Mouse (Mus musculus): ENCODE results near the gene Itga5. TPM values are rescaled to one million over a fixed set of nuclear protein-coding genes. Genes with fewer than 3 reads are reported as not detected.

Gene Itga5
- polyA plus RNA-seq, 1 experiment = 34.3 TPM

DNA sequence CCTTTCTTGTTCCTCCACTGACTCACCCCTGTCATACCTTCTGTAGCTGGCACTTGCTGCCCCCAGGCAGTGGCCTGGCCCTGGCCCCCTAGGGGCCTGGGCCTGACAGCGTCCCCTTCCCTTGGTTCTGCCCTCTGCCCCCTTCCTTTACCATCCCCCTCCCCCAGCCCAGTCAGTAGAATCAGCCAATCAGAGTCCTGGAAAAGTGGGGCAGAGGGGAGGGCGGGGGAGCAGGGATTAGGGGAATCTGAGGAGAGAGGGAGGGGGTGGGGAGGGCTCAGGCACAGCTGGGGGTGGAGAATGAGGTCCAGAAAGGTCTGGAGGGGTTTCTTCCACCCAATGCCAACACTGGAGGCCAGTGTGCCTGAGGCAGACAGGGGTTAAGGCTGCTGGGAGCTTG, 32.4 kb downstream of the Itga5 start:
- Histone ChIP-seq H3K4me1 (ENCODE audit: control insufficient read depth, insufficient read depth, low read length) (no peaks in the 10 kb centered on the region), H3K4me3 (replicated peaks; ENCODE audit: extremely low read depth, low read depth, low read length) (no peak overlapping the region)
- WGBS = 27% methylated on average over 2 of the region's 2 CpGs
- no peak for TF ChIP-seq CTCF (IDR thresholded peaks at IDR 0.05; ENCODE audit: insufficient read depth, low read length)
- TF ChIP-seq POLR2A (IDR thresholded peaks at IDR 0.05; ENCODE audit: borderline replicate concordance, extremely low read depth, low read depth, low read length) = no peak
- no peak for DNase-seq

DNA sequence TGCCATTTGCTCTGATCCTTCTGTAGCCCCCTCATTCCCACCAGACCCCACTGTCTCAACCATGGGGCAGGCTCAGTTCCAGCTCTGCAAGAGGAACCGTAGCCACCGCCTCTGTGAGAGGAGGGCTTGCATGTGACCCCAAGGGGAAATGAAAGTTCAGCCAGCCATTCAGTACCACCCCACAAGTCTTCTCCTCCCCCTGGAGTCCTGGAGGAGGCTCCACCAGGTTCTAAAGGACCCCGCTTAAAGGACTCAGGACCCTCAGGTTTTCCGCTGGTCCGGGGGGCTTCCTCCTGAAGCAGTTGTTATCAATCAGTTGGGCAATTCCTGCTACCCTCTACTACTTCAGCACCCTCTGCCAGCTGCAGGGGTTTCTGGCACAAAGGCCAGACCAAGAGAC, 32.8 kb downstream of the Itga5 start:
- TF ChIP-seq POLR2A (IDR thresholded peaks at IDR 0.05; ENCODE audit: borderline replicate concordance, extremely low read depth, low read depth, low read length) = no peak
- TF ChIP-seq CTCF (IDR thresholded peaks at IDR 0.05; ENCODE audit: insufficient read depth, low read length) = no peak
- Histone ChIP-seq H3K4me3 (replicated peaks; ENCODE audit: extremely low read depth, low read depth, low read length) (no peak overlapping the region), H3K4me1 (ENCODE audit: control insufficient read depth, insufficient read depth, low read length) (no peaks in the 10 kb centered on the region)
- no peak for DNase-seq
- 74% methylated on average over 5 of the region's 5 CpGs for WGBS

DNA sequence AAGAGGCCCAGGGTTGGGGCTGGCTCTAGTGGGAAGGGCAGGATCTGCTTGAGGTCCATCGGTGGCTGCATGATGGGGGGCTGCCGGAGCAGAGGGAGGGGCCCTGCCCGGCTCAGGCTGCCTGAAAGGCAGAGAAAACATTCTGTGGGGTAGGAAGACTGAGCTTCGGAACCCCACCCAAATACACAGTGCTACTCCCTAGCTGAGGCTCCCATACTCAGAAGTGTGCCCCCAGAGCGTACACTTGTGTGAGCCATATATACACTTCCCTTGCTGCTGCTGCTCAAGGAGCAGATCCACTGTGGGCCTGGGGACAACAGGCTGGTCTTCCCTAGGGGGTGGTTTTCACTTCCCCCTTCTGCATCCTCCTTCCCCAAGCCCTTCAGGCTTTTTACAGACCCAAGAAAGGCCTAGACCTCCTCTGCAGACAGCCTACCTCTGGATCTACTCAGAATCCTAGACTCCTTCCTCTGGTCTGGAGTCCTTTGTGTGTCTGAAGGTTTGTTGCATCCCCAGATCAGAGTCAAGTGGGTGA, 33.4 kb downstream of the Itga5 start:
- no peak for TF ChIP-seq POLR2A (IDR thresholded peaks at IDR 0.05; ENCODE audit: borderline replicate concordance, extremely low read depth, low read depth, low read length)
- TF ChIP-seq CTCF (IDR thresholded peaks at IDR 0.05; ENCODE audit: insufficient read depth, low read length) = no peak
- no peaks in the 10 kb centered on the region for H3K4me1 ChIP-seq (ENCODE audit: control insufficient read depth, insufficient read depth, low read length)
- DNase-seq = no peak
- WGBS = 60% methylated on average over 5 of the region's 5 CpGs
- H3K4me3 ChIP-seq (replicated peaks; ENCODE audit: extremely low read depth, low read depth, low read length) = no peak overlapping the region

DNA sequence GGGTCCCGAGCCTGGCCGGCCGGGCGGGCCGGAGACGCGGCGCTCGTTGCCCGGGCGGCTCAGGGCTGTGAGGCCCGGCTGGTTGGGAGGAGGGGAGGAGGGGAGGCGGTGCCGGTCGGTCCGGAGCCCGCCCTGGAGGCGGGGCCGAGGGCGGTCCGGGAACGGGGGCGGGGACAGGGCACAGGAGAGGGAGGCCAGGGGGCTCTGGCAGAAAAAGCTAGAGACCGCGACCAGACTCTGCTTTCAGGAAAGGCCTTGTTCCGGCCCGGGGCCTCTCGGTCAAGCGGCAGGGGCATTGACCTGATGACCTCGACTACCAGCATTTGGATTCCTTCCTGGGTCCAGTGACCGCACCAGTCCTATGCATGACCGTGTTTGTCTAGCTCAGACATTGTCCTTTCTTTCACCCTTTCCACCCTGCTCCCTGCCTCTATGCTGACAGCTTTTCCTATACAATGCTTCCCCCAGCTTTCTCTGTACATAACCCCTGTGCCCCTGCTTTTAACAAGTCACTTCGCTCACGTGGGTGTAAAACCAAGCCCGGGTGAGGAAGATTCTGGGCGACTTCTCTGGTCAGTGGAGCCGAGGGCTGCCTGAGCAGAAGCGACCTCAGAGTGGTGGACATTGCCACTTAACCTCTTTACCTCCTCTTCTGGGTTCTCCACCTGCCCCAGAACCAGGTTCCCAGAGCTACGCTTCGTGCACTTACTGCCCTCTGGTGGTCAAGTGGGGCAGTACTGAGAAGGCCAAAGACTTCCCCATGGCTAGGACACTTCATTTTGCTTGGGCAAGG, 42.9 kb downstream of the Itga5 start:
- peak; percentile 89 for DNase-seq
- no peak for TF ChIP-seq POLR2A (IDR thresholded peaks at IDR 0.05; ENCODE audit: borderline replicate concordance, extremely low read depth, low read depth, low read length)
- TF ChIP-seq CTCF (IDR thresholded peaks at IDR 0.05; ENCODE audit: insufficient read depth, low read length) = peak; percentile 98
- Histone ChIP-seq H3K4me3 (replicated peaks; ENCODE audit: extremely low read depth, low read depth, low read length) (peak overlapping the region; percentile 67), H3K4me1 (ENCODE audit: control insufficient read depth, insufficient read depth, low read length) (peaks cover 4% of the 10 kb centered on the region)
- WGBS = 1% methylated on average over 39 of the region's 40 CpGs

DNA sequence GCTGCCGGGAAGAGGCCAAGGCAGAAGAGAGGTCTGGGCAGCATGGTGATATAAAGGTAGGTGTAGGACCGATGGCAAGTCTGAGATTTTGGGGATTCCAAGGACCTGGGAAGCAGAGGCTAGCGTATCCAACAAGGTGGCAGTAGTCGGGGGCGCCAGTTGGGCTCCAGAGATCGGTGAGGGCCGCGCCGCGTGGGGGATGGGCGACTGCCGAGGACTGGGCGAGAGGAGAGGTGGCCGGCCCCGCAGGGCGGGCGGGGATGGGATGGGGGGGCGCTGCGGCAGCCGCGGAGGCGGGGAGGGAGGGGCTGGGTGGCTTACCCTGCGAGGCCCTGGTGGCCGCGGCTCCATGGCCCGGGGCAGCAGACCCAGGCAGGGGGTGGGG, 43.5 kb downstream of the Itga5 start:
- Histone ChIP-seq H3K4me1 (ENCODE audit: control insufficient read depth, insufficient read depth, low read length) (peaks cover 4% of the 10 kb centered on the region), H3K4me3 (replicated peaks; ENCODE audit: extremely low read depth, low read depth, low read length) (peak overlapping the region; percentile 67)
- DNase-seq = no peak
- 2% methylated on average over 24 of the region's 26 CpGs for WGBS
- no peak for TF ChIP-seq CTCF (IDR thresholded peaks at IDR 0.05; ENCODE audit: insufficient read depth, low read length)
- TF ChIP-seq POLR2A (IDR thresholded peaks at IDR 0.05; ENCODE audit: borderline replicate concordance, extremely low read depth, low read depth, low read length) = no peak

DNA sequence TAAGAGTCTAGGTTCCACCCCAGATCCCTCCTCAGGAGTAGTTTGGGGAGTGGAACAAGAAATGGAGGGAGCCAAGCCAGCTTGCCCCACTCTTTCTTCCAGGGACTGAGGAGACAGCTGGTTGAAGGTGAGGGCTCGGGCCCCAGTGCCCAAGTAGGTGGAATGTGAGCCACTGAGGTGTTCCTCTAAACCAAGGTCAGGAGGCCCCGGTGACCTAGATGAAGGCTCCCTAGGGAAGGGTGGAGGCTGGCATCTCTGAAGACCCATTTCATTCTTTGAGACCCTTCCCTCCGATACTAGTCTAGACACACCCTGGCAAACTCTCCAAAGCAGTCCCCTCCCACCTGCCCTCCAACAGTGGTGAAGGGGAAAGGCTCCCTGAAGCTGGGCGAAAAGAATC, 44.2 kb downstream of the Itga5 start:
- no peak overlapping the region for H3K4me3 ChIP-seq (replicated peaks; ENCODE audit: extremely low read depth, low read depth, low read length)
- peaks cover 4% of the 10 kb centered on the region for H3K4me1 ChIP-seq (ENCODE audit: control insufficient read depth, insufficient read depth, low read length)
- 63% methylated on average over 4 of the region's 4 CpGs for WGBS
- DNase-seq = no peak
- TF ChIP-seq CTCF (IDR thresholded peaks at IDR 0.05; ENCODE audit: insufficient read depth, low read length) (no peak), POLR2A (IDR thresholded peaks at IDR 0.05; ENCODE audit: borderline replicate concordance, extremely low read depth, low read depth, low read length) (no peak)

DNA sequence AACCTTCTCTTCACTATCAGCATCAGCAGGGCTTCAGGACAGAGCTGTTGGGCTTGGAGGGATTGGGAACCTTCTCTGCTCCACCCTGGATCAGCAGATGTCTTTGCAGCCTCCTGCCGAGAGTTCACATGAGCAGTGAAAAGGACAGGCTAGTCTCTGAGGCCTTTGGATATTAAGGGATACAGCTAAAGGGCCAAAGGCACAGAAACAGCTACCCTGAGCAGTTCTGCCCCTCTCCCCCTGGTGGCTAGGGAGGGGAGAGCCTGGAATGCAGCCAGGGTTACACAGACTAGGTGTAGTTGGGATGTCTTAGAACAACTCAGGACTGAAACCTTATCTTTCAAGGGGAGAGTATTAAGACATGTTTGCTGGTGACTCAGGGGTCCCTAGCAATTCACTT, 45.5 kb downstream of the Itga5 start:
- no peak overlapping the region for H3K4me3 ChIP-seq (replicated peaks; ENCODE audit: extremely low read depth, low read depth, low read length)
- no peak for DNase-seq
- TF ChIP-seq CTCF (IDR thresholded peaks at IDR 0.05; ENCODE audit: insufficient read depth, low read length) (peak; percentile 23; the same call in 1 of the 2 replicates), POLR2A (IDR thresholded peaks at IDR 0.05; ENCODE audit: borderline replicate concordance, extremely low read depth, low read depth, low read length) (no peak)
- H3K4me1 ChIP-seq (ENCODE audit: control insufficient read depth, insufficient read depth, low read length) = peaks cover 4% of the 10 kb centered on the region
- WGBS = 77% methylated on average over 1 of the region's 1 CpGs

DNA sequence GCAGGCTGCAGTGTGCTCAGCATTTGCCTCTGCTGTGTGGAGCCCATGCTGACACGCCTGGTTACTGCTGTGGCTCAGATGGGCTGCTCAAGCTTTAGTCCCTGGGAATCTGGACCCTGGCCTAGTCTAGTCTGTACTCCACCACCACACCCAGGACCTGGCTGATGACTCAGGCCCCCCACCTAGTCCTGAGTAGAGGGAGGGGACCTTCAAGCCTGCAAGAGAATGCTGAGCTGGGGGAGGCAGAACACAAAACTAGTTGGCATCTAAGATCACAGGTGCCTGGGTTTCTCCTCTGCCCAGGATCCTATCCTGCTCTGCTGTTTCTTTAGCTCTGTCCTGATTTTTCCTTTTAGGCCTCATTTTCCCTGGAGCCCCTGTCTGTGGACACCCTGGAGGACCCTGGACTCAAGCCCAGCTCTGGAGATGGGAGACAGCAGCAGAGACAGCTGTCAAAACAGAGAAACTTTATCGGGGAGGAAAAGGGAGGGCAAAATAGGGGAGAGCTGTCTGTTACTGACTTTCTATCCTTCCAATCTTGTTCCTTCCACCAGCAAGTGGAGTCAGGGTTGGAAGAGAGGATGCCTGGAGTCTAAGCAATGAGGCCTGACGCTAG, 48.3 kb downstream of the Itga5 start:
- DNase-seq = no peak
- no peak overlapping the region for H3K4me3 ChIP-seq (replicated peaks; ENCODE audit: extremely low read depth, low read depth, low read length)
- TF ChIP-seq CTCF (IDR thresholded peaks at IDR 0.05; ENCODE audit: insufficient read depth, low read length) (no peak), POLR2A (IDR thresholded peaks at IDR 0.05; ENCODE audit: borderline replicate concordance, extremely low read depth, low read depth, low read length) (no peak)
- H3K4me1 ChIP-seq (ENCODE audit: control insufficient read depth, insufficient read depth, low read length) = peaks cover 6% of the 10 kb centered on the region
- 88% methylated on average over 3 of the region's 3 CpGs for WGBS

DNA sequence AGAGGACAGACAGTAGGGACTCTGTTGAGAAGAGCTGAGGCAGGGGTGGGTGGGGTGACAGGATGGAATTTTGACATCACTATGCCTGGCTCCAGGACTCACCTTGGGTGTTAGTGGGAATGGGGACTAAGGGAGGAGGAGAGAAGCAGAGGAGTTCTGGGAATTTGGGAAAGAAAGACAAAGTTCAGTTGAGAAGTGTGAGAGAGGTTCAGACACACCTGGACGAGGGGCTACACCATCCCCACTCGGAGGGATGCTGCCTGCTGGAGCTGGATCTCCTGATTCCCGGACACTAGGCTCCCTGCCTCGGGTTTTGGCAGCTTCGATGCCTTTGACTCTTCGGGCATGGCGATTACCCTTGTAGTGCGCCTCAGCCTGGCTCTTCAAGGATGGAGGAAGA, 48.8 kb downstream of the Itga5 start:
- WGBS = 90% methylated on average over 8 of the region's 8 CpGs
- Histone ChIP-seq H3K4me1 (ENCODE audit: control insufficient read depth, insufficient read depth, low read length) (peaks cover 3% of the 10 kb centered on the region), H3K4me3 (replicated peaks; ENCODE audit: extremely low read depth, low read depth, low read length) (no peak overlapping the region)
- no peak for DNase-seq
- TF ChIP-seq POLR2A (IDR thresholded peaks at IDR 0.05; ENCODE audit: borderline replicate concordance, extremely low read depth, low read depth, low read length) (no peak), CTCF (IDR thresholded peaks at IDR 0.05; ENCODE audit: insufficient read depth, low read length) (no peak)

DNA sequence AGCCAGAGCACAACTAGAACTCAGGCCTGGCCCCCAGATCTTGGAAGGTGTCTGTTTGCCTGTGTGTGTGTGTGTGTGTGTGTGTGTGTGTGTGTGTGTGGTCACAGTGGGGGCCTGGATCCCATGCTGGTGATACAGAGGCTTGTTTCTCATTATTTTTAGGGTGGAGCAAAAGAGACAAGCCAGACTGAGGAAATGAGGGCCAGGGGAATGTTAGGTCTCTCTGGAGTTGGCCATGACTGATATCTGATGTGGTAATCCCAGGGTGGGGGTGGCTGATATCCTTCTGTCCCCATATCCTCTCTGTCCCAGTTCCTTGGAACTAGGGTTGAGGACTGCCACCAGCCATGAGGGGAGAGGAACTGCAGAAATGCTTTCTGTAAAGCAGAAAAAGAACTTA, 49.4 kb downstream of the Itga5 start:
- Histone ChIP-seq H3K4me1 (ENCODE audit: control insufficient read depth, insufficient read depth, low read length) (peaks cover 3% of the 10 kb centered on the region; the same call in 1 of the 2 replicates), H3K4me3 (replicated peaks; ENCODE audit: extremely low read depth, low read depth, low read length) (no peak overlapping the region)
- no peak for TF ChIP-seq POLR2A (IDR thresholded peaks at IDR 0.05; ENCODE audit: borderline replicate concordance, extremely low read depth, low read depth, low read length)
- DNase-seq = no peak

Data from lung, adult 2 months (tissue).